ENCODE assay signal across 7 mouse cellular contexts in genomic region chr7:29983340-29983689, GRCm38 (mm10). TPM values are rescaled to one million over a fixed set of nuclear protein-coding genes. Genes with fewer than 3 reads are reported as not detected.
DNase-seq lines count a peak whose midpoint lies in the region; ATAC-seq and TF ChIP-seq lines count a peak whose summit lies in the region.

No protein-coding gene starts in this region.

- peaks cover 6% of the 10 kb centered on the region; the same call in 1 of the 2 replicates for H3K36me3 ChIP-seq in neural tube, embryonic 11.5 days (ENCODE audit: control insufficient read depth, insufficient read depth, low read length)
- no peaks in the 10 kb centered on the region; the same call in 1 of the 2 replicates for H3K36me3 ChIP-seq in forebrain, embryonic 11.5 days (ENCODE audit: control insufficient read depth, insufficient read depth, low read length)
- peaks cover 12% of the 10 kb centered on the region for H3K36me3 ChIP-seq in liver, embryonic 11.5 days (ENCODE audit: control insufficient read depth, insufficient read depth, low read length)
- peaks cover 5% of the 10 kb centered on the region; the same call in 1 of the 2 replicates for H3K36me3 ChIP-seq in stomach, postnatal 0 days (ENCODE audit: control insufficient read depth, insufficient read depth, low read length)

- DNase-seq in neural tube, embryonic 11.5 days (ENCODE audit: low spot score): no peak
- no peak for DNase-seq in neural tube, embryonic 10.5 days (ENCODE audit: extremely low spot score, low spot score)
- no peak for DNase-seq in forebrain, embryonic 11.5 days (ENCODE audit: low spot score)
- no peak for DNase-seq in liver, embryonic 11.5 days (ENCODE audit: low spot score)
- no peak for DNase-seq in stomach, postnatal 0 days (ENCODE audit: low spot score)
- DNase-seq in thymus, postnatal 25 days: no peak
- DNase-seq in frontal cortex, postnatal 36 days (ENCODE audit: low spot score in 2 of 2): no peak

- no peak; the same call in none of the 2 replicates for ATAC-seq in neural tube, embryonic 11.5 days (ENCODE audit: insufficient read depth, low FRiP score, low TSS enrichment)
- ATAC-seq in forebrain, embryonic 11.5 days (replicated peaks; ENCODE audit: low FRiP score): no peak; the same call in 1 of the 2 replicates
- ATAC-seq in liver, embryonic 11.5 days (replicated peaks; ENCODE audit: low FRiP score): no peak; the same call in 1 of the 2 replicates
- no peak for ATAC-seq in stomach, postnatal 0 days (ENCODE audit: low FRiP score, low TSS enrichment)

- H3K27ac ChIP-seq in neural tube, embryonic 11.5 days (ENCODE audit: low read depth, low read length): peak overlapping the region; percentile 88
- peak overlapping the region; percentile 91 for H3K27ac ChIP-seq in forebrain, embryonic 11.5 days (ENCODE audit: low read depth, low read length)
- peak overlapping the region; percentile 93 for H3K27ac ChIP-seq in liver, embryonic 11.5 days (ENCODE audit: low read depth, low read length)
- peak overlapping the region; percentile 96 for H3K27ac ChIP-seq in stomach, postnatal 0 days (replicated peaks)

- H3K4me1 ChIP-seq in neural tube, embryonic 11.5 days (ENCODE audit: control insufficient read depth, insufficient read depth, low read length): peaks cover 10% of the 10 kb centered on the region
- H3K4me1 ChIP-seq in forebrain, embryonic 11.5 days (replicated peaks; ENCODE audit: control insufficient read depth, insufficient read depth, low read length): 0 out of 2 replicates have a peak, but pooled peaks cover 5% of the 10 kb centered on the region
- H3K4me1 ChIP-seq in liver, embryonic 11.5 days (replicated peaks; ENCODE audit: control insufficient read depth, insufficient read depth, low read length): 0 out of 2 replicates have a peak, but pooled peaks cover 5% of the 10 kb centered on the region
- H3K4me1 ChIP-seq in stomach, postnatal 0 days (replicated peaks; ENCODE audit: control insufficient read depth, insufficient read depth): 0 out of 2 replicates have a peak, but pooled peaks cover 3% of the 10 kb centered on the region

- H3K4me3 ChIP-seq in neural tube, embryonic 11.5 days (ENCODE audit: low read depth, low read length): peak overlapping the region; percentile 82
- H3K4me3 ChIP-seq in forebrain, embryonic 11.5 days (ENCODE audit: low read depth, low read length): peak overlapping the region; percentile 84
- H3K4me3 ChIP-seq in liver, embryonic 11.5 days (ENCODE audit: low read depth, low read length): peak overlapping the region; percentile 89
- H3K4me3 ChIP-seq in stomach, postnatal 0 days (ENCODE audit: low read depth, low read length): peak overlapping the region; percentile 83

- WGBS in neural tube, embryonic 11.5 days: 0% methylated on average over 8 of the region's 8 CpGs
- WGBS in forebrain, embryonic 11.5 days: under 1% methylated on average over 8 of the region's 8 CpGs
- 1% methylated on average over 8 of the region's 8 CpGs for WGBS in liver, embryonic 11.5 days
- 0% methylated on average over 8 of the region's 8 CpGs for WGBS in stomach, postnatal 0 days

- peak overlapping the region; percentile 66 for H3K4me2 ChIP-seq in neural tube, embryonic 11.5 days (ENCODE audit: low read depth)
- peak overlapping the region; percentile 49 for H3K4me2 ChIP-seq in forebrain, embryonic 11.5 days (ENCODE audit: low read depth, low read length, severe bottlenecking)
- H3K4me2 ChIP-seq in liver, embryonic 11.5 days: peak overlapping the region; percentile 86
- H3K4me2 ChIP-seq in stomach, postnatal 0 days (replicated peaks; ENCODE audit: low read depth): peak overlapping the region; percentile 73

- TF ChIP-seq CTCF in stomach, postnatal 0 days (IDR thresholded peaks at IDR 0.05; ENCODE audit: low read depth): no peak

- no peaks in the 10 kb centered on the region for H3K27me3 ChIP-seq in neural tube, embryonic 11.5 days (ENCODE audit: control insufficient read depth, insufficient read depth, low read length)
- no peaks in the 10 kb centered on the region for H3K27me3 ChIP-seq in forebrain, embryonic 11.5 days (ENCODE audit: control insufficient read depth, insufficient read depth, low read length)
- H3K27me3 ChIP-seq in liver, embryonic 11.5 days (replicated peaks; ENCODE audit: control insufficient read depth, insufficient read depth, low read length): no peaks in the 10 kb centered on the region
- H3K27me3 ChIP-seq in stomach, postnatal 0 days (ENCODE audit: control insufficient read depth, insufficient read depth, low read length): no peaks in the 10 kb centered on the region

- TF ChIP-seq EP300 in stomach, postnatal 0 days (optimal IDR thresholded peaks at IDR 0.05): no peak

- peak overlapping the region; percentile 87 for H3K9ac ChIP-seq in neural tube, embryonic 11.5 days (ENCODE audit: low read length)
- H3K9ac ChIP-seq in forebrain, embryonic 11.5 days (ENCODE audit: low read length): peak overlapping the region; percentile 86
- H3K9ac ChIP-seq in liver, embryonic 11.5 days (ENCODE audit: low read depth, low read length): peak overlapping the region; percentile 91
- peak overlapping the region; percentile 76 for H3K9ac ChIP-seq in stomach, postnatal 0 days (ENCODE audit: low read length)

- H3K9me3 ChIP-seq in neural tube, embryonic 11.5 days (ENCODE audit: control insufficient read depth, low read length): no peaks in the 10 kb centered on the region
- no peaks in the 10 kb centered on the region for H3K9me3 ChIP-seq in forebrain, embryonic 11.5 days (ENCODE audit: control insufficient read depth, low read length)
- H3K9me3 ChIP-seq in liver, embryonic 11.5 days (ENCODE audit: control insufficient read depth, low read length): 0 out of 2 replicates have a peak, but pooled peaks cover 3% of the 10 kb centered on the region
- no peaks in the 10 kb centered on the region for H3K9me3 ChIP-seq in stomach, postnatal 0 days (ENCODE audit: control insufficient read depth, low read length)

RNA-seq across cellular contexts. Expression of gene Zfp568, which starts 0.4 kb away (rescaled TPM):
- polyA plus RNA-seq in neural tube, embryonic 11.5 days (2014; fragmentation: Nextera tagmentation; extraction: Ambion mirVana): 19.5 and 21.5 TPM in 2 replicates
- polyA plus RNA-seq in forebrain, embryonic 11.5 days (2014; fragmentation: Nextera tagmentation; extraction: Ambion mirVana): 13.6 and 15.3 TPM in 2 replicates
- polyA plus RNA-seq in liver, embryonic 11.5 days (2014; fragmentation: Nextera tagmentation; extraction: Ambion mirVana): 23.6 and 25.3 TPM in 2 replicates
- 3.7 and 5.3 TPM in 2 replicates for polyA plus RNA-seq in stomach, postnatal 0 days (2015; fragmentation: Nextera tagmentation; extraction: Ambion mirVana)

RNA-seq across cellular contexts. Expression of gene Zfp74, which starts 29.4 kb away (rescaled TPM):
- polyA plus RNA-seq in neural tube, embryonic 11.5 days (2014; fragmentation: Nextera tagmentation; extraction: Ambion mirVana): 11.0 and 12.9 TPM in 2 replicates
- 13.1 and 13.2 TPM in 2 replicates for polyA plus RNA-seq in forebrain, embryonic 11.5 days (2014; fragmentation: Nextera tagmentation; extraction: Ambion mirVana)
- polyA plus RNA-seq in liver, embryonic 11.5 days (2014; fragmentation: Nextera tagmentation; extraction: Ambion mirVana): 6.7 and 7.0 TPM in 2 replicates
- 2.8 and 3.1 TPM in 2 replicates for polyA plus RNA-seq in stomach, postnatal 0 days (2015; fragmentation: Nextera tagmentation; extraction: Ambion mirVana)
